Mouse (Mus musculus) limb, embryonic 14.5 days (tissue): ENCODE data around the gene Tbc1d22b. TPM values are rescaled to one million over a fixed set of nuclear protein-coding genes. Genes with fewer than 3 reads are reported as not detected.
"Not testable (repeated sequence)": the region's sequence is repeated elsewhere in the genome, so short reads cannot be mapped to it uniquely, and the experiment has no call there.

Source experiments
- ATAC-seq: fragments of 200-750 bp; cut with Nextera tagmentation; 2 replicates; pipeline ENCODE4 v1.8.0; 2017; ENCODE audit warnings: low read depth, moderate number of reproducible peaks, moderate TSS enrichment; ENCODE audit not compliant: low FRiP score
- DNase-seq: peaks from one replicate; pipeline ENCODE4 v3.0.0-alpha.2; 2015; ENCODE audit warnings: low spot score
- H3K27ac ChIP-seq: fragments of 300-500 bp; sonication (generic); replicated peaks from 2 replicates; pipeline ENCODE4 v1.5.1; 2014; ENCODE audit warnings: low read depth, mild to moderate bottlenecking, low read length, moderate library complexity, mixed read lengths
- H3K27me3 ChIP-seq: fragments of 300-500 bp; sonication (generic); 2 replicates; pipeline ENCODE4 v1.6.1; 2014; ENCODE audit warnings: low read length, mixed read lengths; ENCODE audit not compliant: control insufficient read depth, insufficient read depth
- H3K36me3 ChIP-seq: fragments of 300-500 bp; sonication (generic); 2 replicates; pipeline ENCODE4 v1.6.1; 2014; ENCODE audit warnings: mild to moderate bottlenecking, low read length, moderate library complexity, mixed read lengths; ENCODE audit not compliant: control insufficient read depth, insufficient read depth
- H3K4me1 ChIP-seq: fragments of 300-500 bp; sonication (generic); 2 replicates; pipeline ENCODE4 v1.6.1; 2014; ENCODE audit warnings: antibody characterized with exemption, low read length, mixed read lengths; ENCODE audit not compliant: control insufficient read depth, insufficient read depth
- H3K4me2 ChIP-seq: fragments of 300-500 bp; sonication (generic); replicated peaks from 2 replicates; pipeline ENCODE4 v1.6.1; 2014; ENCODE audit warnings: low read depth, mild to moderate bottlenecking, low read length, moderate library complexity; ENCODE audit not compliant: severe bottlenecking
- H3K4me3 ChIP-seq: fragments of 300-500 bp; sonication (generic); replicated peaks from 2 replicates; pipeline ENCODE4 v1.5.1; 2014; ENCODE audit warnings: low read length
- H3K9ac ChIP-seq: fragments of 300-500 bp; sonication (generic); 2 replicates; pipeline ENCODE4 v1.6.1; 2014; ENCODE audit warnings: mild to moderate bottlenecking, low read depth, low read length, moderate library complexity; ENCODE audit not compliant: severe bottlenecking
- H3K9me3 ChIP-seq: fragments of 300-500 bp; sonication (generic); 2 replicates; pipeline ENCODE4 v1.6.1; 2016; ENCODE audit warnings: low read length; ENCODE audit not compliant: control insufficient read depth
- POLR2A ChIP-seq: fragments of 200-500 bp; IDR thresholded peaks from 2 replicates; pipeline ENCODE4 v1.8.0; 2012; ENCODE audit warnings: inconsistent platforms, mild to moderate bottlenecking, moderate library complexity, borderline replicate concordance; ENCODE audit not compliant: insufficient read depth, insufficient read length; ENCODE audit errors: extremely low read depth
- WGBS: fragments of 180-500 bp; shearing (Covaris S2); extraction: QIAGEN DNeasy Blood & Tissue Kit; methylation state at CpG from one replicate; pipeline ENCODE4 v1.1.7; 2014; 5-methylcytosine and 5-hydroxymethylcytosine counted together
- polyA plus RNA-seq, 2 experiments: library from polyadenylated mRNA; depleted of rRNA in 1 of 2; stranded (reverse) in 1 of 2; unstranded in 1 of 2; fragments of >200 nt; fragmentation: Nextera tagmentation in 1 of 2; extraction: Ambion mirVana in 1 of 2; gene quantifications; 2 replicates each; pipeline versions ENCODE4 v1.2.1 to v1.2.3; 2012 to 2014

Tbc1d22b gene
- polyA plus RNA-seq, 2 experiments = 15.2 to 24.0 TPM

GRCm38 (mm10) chr17:29596771-29597132, 47.2 kb downstream of the Tbc1d22b start:
- peaks cover 65% of the 10 kb centered on the region for H3K36me3 ChIP-seq
- no peak overlapping the region for H3K4me2 ChIP-seq
- ATAC-seq = no peak

GRCm38 (mm10) chr17:29599051-29599450, 49.5 kb downstream of the Tbc1d22b start:
- Histone ChIP-seq H3K9me3 (no peaks in the 10 kb centered on the region), H3K4me3 (no peak overlapping the region), H3K27me3 (no peaks in the 10 kb centered on the region), H3K4me2 (no peak overlapping the region), H3K4me1 (no peaks in the 10 kb centered on the region), H3K36me3 (peaks cover 60% of the 10 kb centered on the region), H3K27ac (no peak overlapping the region), H3K9ac (no peak overlapping the region)
- DNase-seq (no peak), ATAC-seq (no peak)
- no peak for TF ChIP-seq POLR2A
- 95% methylated on average over 14 of the region's 14 CpGs for WGBS

More at GRCm38 (mm10) chr17:29596771-29597132, 47.2 kb downstream of the Tbc1d22b start:
- no peaks in the 10 kb centered on the region for H3K9me3 ChIP-seq
- H3K9ac ChIP-seq = no peak overlapping the region
- H3K4me1 ChIP-seq = no peaks in the 10 kb centered on the region
- H3K27ac ChIP-seq = no peak overlapping the region
- 94% methylated on average over 13 of the region's 13 CpGs for WGBS
- TF ChIP-seq POLR2A = no peak
- H3K27me3 ChIP-seq = no peaks in the 10 kb centered on the region
- no peak for DNase-seq
- no peak overlapping the region for H3K4me3 ChIP-seq

GRCm38 (mm10) chr17:29599537-29599936, 50.0 kb downstream of the Tbc1d22b start:
- DNase-seq (no peak), ATAC-seq (no peak)
- 87% methylated on average over 8 of the region's 8 CpGs for WGBS
- H3K4me2 ChIP-seq = no peak overlapping the region
- no peaks in the 10 kb centered on the region for H3K9me3 ChIP-seq
- no peaks in the 10 kb centered on the region for H3K27me3 ChIP-seq
- H3K4me1 ChIP-seq = no peaks in the 10 kb centered on the region
- H3K27ac ChIP-seq = no peak overlapping the region
- TF ChIP-seq POLR2A = no peak
- H3K36me3 ChIP-seq = peaks cover 58% of the 10 kb centered on the region
- H3K9ac ChIP-seq = no peak overlapping the region
- no peak overlapping the region for H3K4me3 ChIP-seq

- no peaks in the 10 kb centered on the region for H3K9me3 ChIP-seq
- DNase-seq = no peak
- no peak overlapping the region for H3K4me3 ChIP-seq
- H3K4me2 ChIP-seq = no peak overlapping the region
- no peak overlapping the region for H3K9ac ChIP-seq
- no peaks in the 10 kb centered on the region for H3K4me1 ChIP-seq
- TF ChIP-seq POLR2A = no peak
- no peaks in the 10 kb centered on the region for H3K27me3 ChIP-seq
- peaks cover 62% of the 10 kb centered on the region for H3K36me3 ChIP-seq
- no peak for ATAC-seq
- 84% methylated on average over 4 of the region's 4 CpGs for WGBS
- H3K27ac ChIP-seq = no peak overlapping the region
These were observed 51.8 kb downstream of the Tbc1d22b start for GRCm38 (mm10) chr17:29601391-29601790.

GRCm38 (mm10) chr17:29603283-29603682, 53.7 kb downstream of the Tbc1d22b start:
- Histone ChIP-seq H3K36me3 (peaks cover 56% of the 10 kb centered on the region), H3K4me1 (no peaks in the 10 kb centered on the region), H3K4me3 (no peak overlapping the region), H3K4me2 (no peak overlapping the region), H3K27ac (no peak overlapping the region), H3K27me3 (no peaks in the 10 kb centered on the region), H3K9me3 (no peaks in the 10 kb centered on the region), H3K9ac (no peak overlapping the region)
- 30% methylated on average over 6 of the region's 6 CpGs for WGBS
- DNase-seq = peak; percentile 85
- no peak for TF ChIP-seq POLR2A
- ATAC-seq = peak; percentile 65; the same call in 1 of the 2 replicates

GRCm38 (mm10) chr17:29613453-29613852, 63.9 kb downstream of the Tbc1d22b start:
- WGBS = 87% methylated on average over 5 of the region's 5 CpGs
- H3K9me3 ChIP-seq, H3K9ac ChIP-seq, H3K27me3 ChIP-seq, H3K27ac ChIP-seq, H3K4me3 ChIP-seq, H3K4me1 ChIP-seq, H3K36me3 ChIP-seq, DNase-seq, ATAC-seq, H3K4me2 ChIP-seq: not testable (repeated sequence)
